Mouse (Mus musculus): ENCODE data around the gene Gnb1.

DNA sequence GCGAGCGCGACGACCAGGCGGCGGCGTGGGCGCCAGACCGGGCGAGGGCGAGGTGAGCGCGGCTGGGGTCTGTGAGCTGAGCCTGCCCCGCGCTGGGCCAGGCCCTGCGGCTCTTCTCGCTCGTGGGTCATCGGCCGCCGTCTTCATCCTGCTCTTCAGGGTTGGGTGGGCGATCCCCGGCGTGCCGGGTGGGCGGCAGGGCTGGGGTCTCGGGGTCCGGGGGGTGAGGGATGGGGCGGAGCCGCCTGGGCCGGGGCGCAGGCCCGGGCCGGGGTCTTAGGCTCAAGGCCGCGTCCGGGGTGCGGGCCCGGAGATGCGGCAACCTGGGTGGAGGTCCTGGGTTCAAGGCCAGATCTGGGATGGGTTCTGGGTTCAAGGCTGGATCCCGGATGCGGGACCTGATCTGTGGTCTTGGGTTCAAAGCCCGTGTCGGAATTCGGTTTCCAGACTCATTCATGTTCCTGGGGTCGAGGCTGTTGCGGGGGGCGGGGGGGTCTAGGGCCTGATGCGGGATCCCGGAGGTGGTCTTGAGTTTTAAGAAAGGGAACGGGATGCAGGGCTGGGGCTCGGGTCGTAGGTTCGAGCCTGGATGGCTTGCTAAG lies 469 bp downstream of the Gnb1 start:
- TF ChIP-seq CTCF (IDR thresholded peaks at IDR 0.05; ENCODE audit: control insufficient read depth, insufficient read depth, insufficient read length) (no peak), MAX (IDR thresholded peaks at IDR 0.05) (no peak), USF1 (IDR thresholded peaks at IDR 0.05; ENCODE audit: low read depth) (no peak), CEBPB (IDR thresholded peaks at IDR 0.05; ENCODE audit: low read depth) (no peak), MYOG (IDR thresholded peaks at IDR 0.05; ENCODE audit: control insufficient read depth, extremely low read depth, insufficient read length) (no peak), MYOD1 (IDR thresholded peaks at IDR 0.05; ENCODE audit: control insufficient read depth, insufficient read length, low read depth) (no peak)
